Mouse (Mus musculus) brown adipose tissue, adult 24 weeks (tissue): ENCODE measurements around the gene Spem1. TPM values are rescaled to one million over a fixed set of nuclear protein-coding genes. Genes with fewer than 3 reads are reported as not detected.

ENCODE experiments used
- H3K27ac ChIP-seq: fragments of 200-500 bp; replicated peaks from 2 replicates; pipeline ENCODE4 v1.5.1; 2012; ENCODE audit warnings: low read depth, mild to moderate bottlenecking, low read length
- H3K4me1 ChIP-seq: fragments of 200-500 bp; 2 replicates; pipeline ENCODE4 v1.6.1; 2012; ENCODE audit warnings: low read length, mixed read lengths; ENCODE audit not compliant: control insufficient read depth, insufficient read depth, insufficient read length
- H3K4me3 ChIP-seq: fragments of 200-500 bp; 2 replicates; pipeline ENCODE4 v1.5.1; 2012; ENCODE audit warnings: low read depth, mild to moderate bottlenecking, low read length, moderate library complexity; ENCODE audit not compliant: insufficient read depth
- polyA plus RNA-seq: library from polyadenylated mRNA; stranded (reverse); fragments of >200 nt; gene quantifications from 2 replicates; pipeline ENCODE4 v1.2.4, GENCODE M21; 2012; ENCODE audit not compliant: missing spikeins, insufficient read depth, insufficient read length

Gene Spem1
- polyA plus RNA-seq, 1 experiment, result not detected

GRCm38 (mm10) chr11:69774961-69775360 lies 47.0 kb downstream of the Spem1 start:
- no peaks in the 10 kb centered on the region for H3K4me1 ChIP-seq
- no peak overlapping the region for H3K27ac ChIP-seq
- no peak overlapping the region for H3K4me3 ChIP-seq

Other genes with a start within 250 kb of the Spem1 start
- 10.7 and 10.9 TPM in 2 replicates for gene Wrap53, start 241.9 kb downstream of the Spem1 start, polyA plus RNA-seq
- gene Trp53, start 241.8 kb downstream of the Spem1 start, polyA plus RNA-seq, result 13.6 and 18.3 TPM in 2 replicates
- gene Atp1b2, start 216.2 kb downstream of the Spem1 start, polyA plus RNA-seq, result 6.7 and 8.3 TPM in 2 replicates
- not detected in 2 replicates for gene Shbg, start 204.3 kb downstream of the Spem1 start, polyA plus RNA-seq
- 8.6 and 10.9 TPM in 2 replicates for gene Sat2, start 200.2 kb downstream of the Spem1 start, polyA plus RNA-seq
- 27.8 and 29.5 TPM in 2 replicates for gene Fxr2, start 189.2 kb downstream of the Spem1 start, polyA plus RNA-seq
- not detected in 2 replicates for gene Sox15, start 166.9 kb downstream of the Spem1 start, polyA plus RNA-seq
- gene Mpdu1, start 159.5 kb downstream of the Spem1 start, polyA plus RNA-seq, result 73.8 and 102 TPM in 2 replicates
- gene Cd68, start 156.0 kb downstream of the Spem1 start, polyA plus RNA-seq, result 10.3 and 12.1 TPM in 2 replicates
- 268 and 317 TPM in 2 replicates for gene Eif4a1, start 149.8 kb downstream of the Spem1 start, polyA plus RNA-seq
- 49.9 and 65.3 TPM in 2 replicates for gene Senp3, start 140.1 kb downstream of the Spem1 start, polyA plus RNA-seq
- gene Tnfsf13, start 136.4 kb downstream of the Spem1 start, polyA plus RNA-seq, result 4.1 and 4.9 TPM in 2 replicates
- 12.7 and 13.7 TPM in 2 replicates for gene Tnfsf12, start 126.3 kb downstream of the Spem1 start, polyA plus RNA-seq
- gene Tnfsfm13, start 126.1 kb downstream of the Spem1 start, polyA plus RNA-seq, result 0.99 and 2.8 TPM in 2 replicates
- 10.4 and 16.5 TPM in 2 replicates for gene Polr2a, start 63.5 kb downstream of the Spem1 start, polyA plus RNA-seq
- not detected in 2 replicates for gene Slc35g3, start 60.2 kb downstream of the Spem1 start, polyA plus RNA-seq
- 17.2 and 23.6 TPM in 2 replicates for gene Zbtb4, start 56.3 kb downstream of the Spem1 start, polyA plus RNA-seq
- gene Chrnb1, start 26.2 kb downstream of the Spem1 start, polyA plus RNA-seq, result 1.7 and 2.4 TPM in 2 replicates
- 5.6 and 7.5 TPM in 2 replicates for gene Fgf11, start 20.3 kb downstream of the Spem1 start, polyA plus RNA-seq
- gene Tmem102, start 16.6 kb downstream of the Spem1 start, polyA plus RNA-seq, result 1.2 TPM in 1 of 2 replicates, not detected in the other
- not detected in 2 replicates for gene Gm39566, start 6.9 kb downstream of the Spem1 start, polyA plus RNA-seq
- not detected in 2 replicates for gene Spem2, start 3.7 kb downstream of the Spem1 start, polyA plus RNA-seq
- gene Nlgn2, start 15.6 kb upstream of the Spem1 start, polyA plus RNA-seq, result 1.8 and 2.7 TPM in 2 replicates
- gene Tmem256, start 16.3 kb upstream of the Spem1 start, polyA plus RNA-seq, result 206 and 248 TPM in 2 replicates
- gene Plscr3, start 24.2 kb upstream of the Spem1 start, polyA plus RNA-seq, result 18.7 TPM in 2 replicates
- gene Tnk1, start 36.5 kb upstream of the Spem1 start, polyA plus RNA-seq, result not detected in 2 replicates
- not detected in 2 replicates for gene Tmem95, start 55.8 kb upstream of the Spem1 start, polyA plus RNA-seq
- gene Kctd11, start 59.2 kb upstream of the Spem1 start, polyA plus RNA-seq, result 2.5 and 3.3 TPM in 2 replicates
- gene Acap1, start 73.4 kb upstream of the Spem1 start, polyA plus RNA-seq, result not detected in 2 replicates
- 3.2 TPM in 1 of 2 replicates, not detected in the other for gene 2810408A11Rik, start 78.8 kb upstream of the Spem1 start, polyA plus RNA-seq
- 16.9 and 18.4 TPM in 2 replicates for gene Neurl4, start 78.9 kb upstream of the Spem1 start, polyA plus RNA-seq
- 23.6 and 24.3 TPM in 2 replicates for gene Gps2, start 91.7 kb upstream of the Spem1 start, polyA plus RNA-seq
- gene Eif5a, start 99.8 kb upstream of the Spem1 start, polyA plus RNA-seq, result 424 and 439 TPM in 2 replicates
- 37.9 and 76.4 TPM in 2 replicates for gene Ybx2, start 113.6 kb upstream of the Spem1 start, polyA plus RNA-seq
- 466 and 489 TPM in 2 replicates for gene Slc2a4, start 126.0 kb upstream of the Spem1 start, polyA plus RNA-seq
- gene Cldn7, start 142.6 kb upstream of the Spem1 start, polyA plus RNA-seq, result not detected in 2 replicates
- 82.4 and 122 TPM in 2 replicates for gene Ctdnep1, start 159.0 kb upstream of the Spem1 start, polyA plus RNA-seq
- 66.7 and 78.0 TPM in 2 replicates for gene Elp5, start 160.3 kb upstream of the Spem1 start, polyA plus RNA-seq
- gene Gabarap, start 169.0 kb upstream of the Spem1 start, polyA plus RNA-seq, result 576 and 663 TPM in 2 replicates
- 24.2 and 26.4 TPM in 2 replicates for gene Phf23, start 173.6 kb upstream of the Spem1 start, polyA plus RNA-seq
- 2.6 and 4.9 TPM in 2 replicates for gene Dvl2, start 178.4 kb upstream of the Spem1 start, polyA plus RNA-seq
- 1,981 and 2,287 TPM in 2 replicates for gene Acadvl, start 193.2 kb upstream of the Spem1 start, polyA plus RNA-seq
- gene Dlg4, start 194.8 kb upstream of the Spem1 start, polyA plus RNA-seq, result 2.4 and 2.7 TPM in 2 replicates
- 0.87 TPM in 1 of 2 replicates, not detected in the other for gene Asgr1, start 231.9 kb upstream of the Spem1 start, polyA plus RNA-seq